Mouse (Mus musculus): ENCODE measurements around the gene Eomes.

DNA sequence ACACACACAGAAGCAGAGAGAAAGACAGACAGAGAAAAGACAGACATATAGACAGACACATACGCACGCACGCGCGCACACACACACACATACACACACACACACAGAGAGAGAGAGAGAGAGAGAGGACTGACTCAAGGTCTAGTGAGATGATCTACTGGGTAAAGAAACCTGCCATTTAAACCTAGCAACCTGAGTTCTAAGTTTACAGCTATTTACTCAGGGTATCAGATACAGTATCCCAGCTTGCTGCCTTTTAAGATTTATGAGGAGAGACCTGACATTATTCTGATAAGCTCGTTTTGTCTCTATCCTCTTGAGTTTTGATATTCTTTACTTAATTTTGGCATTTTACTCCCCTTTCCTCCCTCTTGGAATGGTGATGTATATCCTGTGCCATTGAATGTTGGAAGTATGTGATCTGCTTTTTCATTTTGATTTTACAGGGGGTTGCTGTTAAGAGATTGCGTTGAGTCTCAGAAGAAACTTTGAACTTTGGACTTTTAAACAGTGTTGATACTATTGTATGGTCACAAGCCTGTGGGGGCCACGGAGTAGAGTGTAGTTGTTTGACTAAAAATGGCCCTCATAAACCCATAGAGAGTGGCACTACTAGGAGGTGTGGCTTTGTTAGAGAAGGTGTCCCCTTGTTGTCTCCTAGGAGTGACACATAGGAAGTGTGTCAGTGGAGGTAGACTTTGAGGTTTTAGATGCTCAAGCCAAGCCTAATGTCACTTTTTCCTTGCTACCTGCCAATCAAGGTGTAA is 15.1 kb downstream of the Eomes start:
- TF ChIP-seq EP300 (IDR thresholded peaks at IDR 0.05; ENCODE audit: low read depth), result no peak
- no peak for TF ChIP-seq CTCF (IDR thresholded peaks at IDR 0.05; ENCODE audit: low read depth)
